Mouse (Mus musculus): Measurements from ENCODE around the gene Stxbp3.

The Stxbp3 gene

GRCm38 (mm10) chr3:108762597-108763111 is 77.7 kb downstream of the Stxbp3 start:
- DNase-seq: no peak

DNA sequence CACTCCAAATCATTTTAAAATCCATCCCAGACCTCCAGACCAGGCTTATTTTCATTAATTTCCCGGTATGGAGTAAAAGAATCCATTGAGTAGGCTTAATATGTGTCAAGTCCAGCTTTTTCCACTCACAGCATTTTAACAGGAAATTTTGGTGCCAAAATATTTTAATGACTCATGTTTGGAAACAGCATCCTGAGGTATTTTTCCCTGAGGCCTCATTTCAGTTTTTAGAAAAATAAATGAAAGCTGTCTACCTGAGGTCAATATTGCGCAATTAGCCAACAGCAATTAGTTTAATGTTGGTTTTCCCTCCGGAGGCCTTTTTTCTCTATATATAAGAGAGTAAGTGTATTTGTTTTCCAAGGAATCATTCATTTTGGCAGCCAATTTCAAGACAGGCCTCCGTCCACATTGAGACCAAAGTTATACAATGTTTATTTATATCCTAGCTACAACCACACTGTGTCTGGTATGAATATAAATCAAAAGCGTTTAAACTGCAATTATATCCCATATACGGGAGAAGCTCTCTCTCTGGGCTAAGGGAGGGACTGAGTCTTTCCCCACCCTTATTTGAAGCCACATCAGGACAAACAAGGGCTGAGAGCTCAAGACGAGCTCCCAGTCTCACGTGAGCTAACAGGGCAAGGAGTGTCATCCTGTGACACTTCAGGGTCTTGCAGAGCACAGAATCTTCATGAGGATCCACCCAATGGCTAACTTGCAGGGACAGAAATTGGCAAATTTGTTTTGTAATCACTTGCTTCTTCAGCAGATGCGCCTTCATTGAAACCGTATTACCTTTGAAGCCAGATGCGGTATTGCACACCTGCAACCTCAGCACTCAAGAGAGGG is 80.5 kb downstream of the Stxbp3 start:
- no peak for DNase-seq

GRCm38 (mm10) chr3:108757570-108757969 is 82.8 kb downstream of the Stxbp3 start:
- DNase-seq: no peak

DNA sequence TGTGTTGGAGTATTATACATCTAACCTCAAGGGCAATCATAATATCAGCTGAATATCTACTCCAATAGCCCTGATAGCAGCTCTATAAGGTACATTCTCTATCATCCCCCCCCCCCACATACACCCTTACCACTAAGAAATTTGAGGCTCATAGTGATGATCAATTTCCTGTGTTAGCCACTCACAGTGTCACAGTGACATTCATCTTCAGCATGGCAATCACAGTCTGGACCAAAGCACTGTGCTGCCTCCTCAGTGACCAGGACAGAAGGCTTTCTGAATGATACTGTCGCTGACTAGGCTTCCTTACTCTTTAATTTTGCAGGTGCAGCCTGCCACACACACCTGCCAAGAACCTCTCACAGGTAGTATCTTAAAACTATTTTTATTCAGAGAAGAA is 84.2 kb downstream of the Stxbp3 start:
- DNase-seq: no peak

DNA sequence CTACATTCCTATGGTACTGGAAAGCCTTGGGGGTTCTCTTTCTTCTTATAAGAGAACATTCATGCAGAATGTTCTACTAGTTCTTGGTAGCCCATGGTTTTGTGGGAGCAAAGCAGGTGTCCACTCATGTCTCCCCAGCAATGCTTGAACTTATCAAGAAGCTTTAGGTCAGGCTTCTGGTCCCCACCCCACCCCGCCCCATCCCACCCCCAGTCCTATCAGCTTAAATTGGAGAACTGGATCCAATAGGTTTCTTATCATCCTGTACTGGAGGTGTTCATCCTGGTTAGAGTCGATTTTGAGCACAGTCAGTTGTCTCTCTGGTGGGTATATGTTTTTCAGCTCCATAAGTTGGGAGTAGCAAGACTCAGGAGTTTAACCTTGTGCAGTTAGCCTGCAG is 84.8 kb downstream of the Stxbp3 start:
- no peak for DNase-seq

- no peak for DNase-seq
These were observed 85.8 kb downstream of the Stxbp3 start for GRCm38 (mm10) chr3:108754541-108754940.

- no peak for DNase-seq
These were observed 88.6 kb downstream of the Stxbp3 start for GRCm38 (mm10) chr3:108751691-108752090.

DNA sequence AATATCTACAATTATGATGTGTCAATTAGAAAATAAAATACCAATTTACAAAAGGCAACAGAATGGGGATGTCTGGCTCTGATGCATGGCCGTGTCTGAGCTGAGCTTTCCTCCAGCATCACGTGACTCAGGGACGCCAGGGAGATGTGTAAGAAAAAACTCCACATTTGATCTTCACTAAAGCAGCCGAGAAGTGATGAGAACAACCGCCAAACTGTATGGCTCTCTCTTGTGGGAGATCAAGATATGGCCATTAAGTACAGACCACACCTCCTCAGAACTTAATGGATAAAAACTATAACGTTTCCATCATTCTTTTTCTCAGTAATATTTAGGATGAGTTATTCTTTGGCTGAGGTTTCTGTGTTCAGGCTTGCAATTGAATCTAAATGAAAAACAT is 89.3 kb downstream of the Stxbp3 start:
- no peak for DNase-seq

DNA sequence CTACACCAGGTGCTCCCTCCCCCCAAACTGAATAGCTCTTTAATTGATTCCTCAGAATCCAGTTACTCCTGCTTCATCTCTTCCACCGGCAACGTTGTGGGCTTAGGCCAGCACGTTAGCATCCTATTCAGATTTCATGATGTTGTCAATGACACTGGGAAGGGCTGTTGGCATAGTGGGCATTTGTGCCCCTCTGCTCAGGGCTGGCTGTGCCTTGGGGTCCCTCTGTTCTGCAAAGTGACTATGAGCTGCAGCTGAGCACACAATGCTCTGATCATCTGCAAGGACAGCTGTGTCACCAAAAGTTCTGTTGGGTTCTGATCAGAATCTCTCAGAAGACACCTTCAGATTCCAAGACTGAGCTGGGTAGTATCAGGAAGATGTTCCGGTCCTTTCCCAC is 96.3 kb downstream of the Stxbp3 start:
- no peak for DNase-seq

Measured in cerebellum, postnatal 14 days (tissue).